Mouse (Mus musculus) ES-E14 (cell line): ENCODE data around the gene Cdc42bpa.

Experiments
- CHD2 ChIP-seq: IDR thresholded peaks from 2 replicates; pipeline ENCODE4 v1.6.1; 2014; ENCODE audit warnings: mild to moderate bottlenecking, low read depth, low read length, inconsistent platforms
- HCFC1 ChIP-seq: IDR thresholded peaks from 2 replicates; pipeline ENCODE4 v1.6.1; 2012; ENCODE audit warnings: low read length, inconsistent platforms, borderline replicate concordance; ENCODE audit not compliant: insufficient read depth
- MAFK ChIP-seq: IDR thresholded peaks from 2 replicates; pipeline ENCODE4 v1.6.1; 2014; ENCODE audit warnings: mild to moderate bottlenecking, low read depth, low read length, inconsistent platforms; ENCODE audit not compliant: insufficient read depth
- ZNF384 ChIP-seq: IDR thresholded peaks from 2 replicates; pipeline ENCODE4 v1.6.1; 2012; ENCODE audit warnings: low read depth, low read length, inconsistent platforms

DNA sequence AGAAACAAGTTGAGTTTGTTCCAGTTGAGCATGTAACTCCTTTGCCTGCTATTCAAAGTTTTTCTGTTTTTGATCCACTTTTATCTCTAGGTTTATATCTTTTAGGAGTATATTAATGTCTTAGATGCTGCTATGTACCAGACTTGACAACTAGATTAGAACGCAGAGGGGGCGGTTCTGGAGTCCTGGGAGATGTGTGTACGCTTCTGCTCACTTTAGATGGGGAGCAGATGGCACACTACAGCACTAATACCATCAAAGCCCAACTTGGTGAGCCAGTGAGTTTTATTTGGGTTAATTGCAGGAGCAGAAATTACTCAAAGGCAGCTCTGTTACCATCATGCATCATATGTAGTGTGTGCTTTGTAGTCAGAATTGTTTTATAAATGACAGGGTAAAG lies 77.2 kb downstream of the Cdc42bpa start:
- TF ChIP-seq HCFC1 = no peak
- no peak for TF ChIP-seq ZNF384
- no peak for TF ChIP-seq MAFK
- TF ChIP-seq CHD2 = no peak
